Mouse (Mus musculus) C2C12 (cell line): ENCODE data around the gene Neurog1.

Experiments
- CTCF ChIP-seq: IDR thresholded peaks from one replicate; pipeline ENCODE4 v1.5.1; 2011; ENCODE audit not compliant: control insufficient read depth, insufficient read depth, insufficient read length
- MYOG ChIP-seq: IDR thresholded peaks from one replicate; pipeline ENCODE4 v1.6.1; 2011; ENCODE audit not compliant: control insufficient read depth, insufficient read length; ENCODE audit errors: extremely low read depth

GRCm38 (mm10) chr13:56252783-56253182, 820 bp upstream of the Neurog1 start:
- TF ChIP-seq CTCF = no peak
- TF ChIP-seq MYOG = no peak
